Mouse (Mus musculus) liver, embryonic 12.5 days (tissue): ENCODE measurements around the gene Abhd8. TPM values are rescaled to one million over a fixed set of nuclear protein-coding genes. Genes with fewer than 3 reads are reported as not detected.

Experiments used
- ATAC-seq: fragments of 200-750 bp; cut with Nextera tagmentation; 2 replicates; pipeline ENCODE4 v1.8.0; 2017; ENCODE audit warnings: moderate number of reproducible peaks, mild to moderate bottlenecking, moderate library complexity
- H3K27ac ChIP-seq: fragments of 300-500 bp; sonication (generic); 2 replicates; pipeline ENCODE4 v1.5.1; 2016; ENCODE audit warnings: mild to moderate bottlenecking
- H3K27me3 ChIP-seq: fragments of 300-500 bp; sonication (generic); replicated peaks from 2 replicates; pipeline ENCODE4 v1.6.1; 2016; ENCODE audit warnings: mild to moderate bottlenecking, moderate library complexity
- H3K36me3 ChIP-seq: fragments of 300-500 bp; sonication (generic); 2 replicates; pipeline ENCODE4 v1.6.1; 2016; ENCODE audit warnings: mild to moderate bottlenecking, moderate library complexity
- H3K4me1 ChIP-seq: fragments of 300-500 bp; sonication (generic); 2 replicates; pipeline ENCODE4 v1.6.1; 2016
- H3K4me2 ChIP-seq: fragments of 300-500 bp; sonication (generic); 2 replicates; pipeline ENCODE4 v1.6.1; 2016; ENCODE audit warnings: mild to moderate bottlenecking, moderate library complexity
- H3K4me3 ChIP-seq: fragments of 300-500 bp; sonication (generic); 2 replicates; pipeline ENCODE4 v1.5.1; 2016; ENCODE audit warnings: mild to moderate bottlenecking, moderate library complexity
- H3K9ac ChIP-seq: fragments of 300-500 bp; sonication (generic); 2 replicates; pipeline ENCODE4 v1.6.1; 2016; ENCODE audit warnings: mild to moderate bottlenecking, moderate library complexity
- H3K9me3 ChIP-seq: fragments of 300-500 bp; sonication (generic); replicated peaks from 2 replicates; pipeline ENCODE4 v1.6.1; 2016; ENCODE audit warnings: mild to moderate bottlenecking, moderate library complexity
- WGBS: fragments of 180-500 bp; shearing (Covaris S2); methylation state at CpG from one replicate; pipeline ENCODE4 v1.1.7; 2016; ENCODE audit not compliant: insufficient replicate concordance; 5-methylcytosine and 5-hydroxymethylcytosine counted together
- polyA plus RNA-seq: library from polyadenylated mRNA; unstranded; fragments of >200 nt; fragmentation: Nextera tagmentation; extraction: Ambion mirVana; gene quantifications from 2 replicates; pipeline ENCODE4 v1.2.1, GENCODE M21; 2016

The Abhd8 gene
- 16.0 and 17.4 TPM in 2 replicates for polyA plus RNA-seq

DNA sequence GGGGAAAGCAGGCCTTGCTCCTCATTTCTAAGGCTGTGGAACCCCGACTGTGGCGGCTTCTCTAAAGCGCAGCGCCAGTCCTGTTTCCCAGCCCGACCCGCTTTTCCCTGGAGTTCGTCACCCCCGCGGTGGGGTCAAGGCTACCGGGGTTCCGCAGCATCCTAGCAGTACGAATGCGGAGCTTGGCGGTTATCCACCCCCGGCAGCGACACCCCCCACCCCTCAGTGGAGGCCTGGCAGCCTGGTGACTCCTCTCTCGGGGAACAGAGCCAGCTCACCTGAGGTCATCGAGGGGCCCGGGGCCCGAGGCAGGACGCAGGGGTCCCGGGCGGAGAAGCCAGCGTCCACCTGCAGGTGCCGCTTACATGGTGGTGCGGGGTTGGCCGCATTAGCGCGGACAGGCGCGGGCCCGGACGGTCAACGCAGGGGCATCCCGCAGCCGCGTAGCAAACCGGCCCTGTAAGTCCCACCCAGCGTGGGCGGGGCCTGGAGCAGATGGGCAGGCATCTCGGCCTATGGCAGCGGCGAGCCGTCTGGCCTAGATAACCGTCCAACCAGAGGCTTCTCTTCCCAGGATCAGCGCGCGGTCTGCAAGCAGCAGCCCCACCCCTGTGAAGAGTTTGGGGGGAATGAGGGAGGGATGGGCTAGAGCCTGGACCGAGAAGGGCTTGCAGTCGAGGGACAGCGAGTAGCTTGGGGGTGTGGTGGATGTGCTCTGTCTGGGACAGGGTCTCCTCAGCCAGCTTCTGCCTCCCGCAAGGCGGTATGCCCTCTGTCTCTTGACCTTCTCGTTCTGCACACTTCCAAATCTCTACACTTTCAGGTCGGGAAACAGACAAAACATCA is at the start of gene Abhd8:
Gene Abhd8 (minus strand): TSS at position 468 of the 846 bp plus-strand sequence.
- peak; percentile 79 for ATAC-seq
- peaks cover 39% of the 10 kb centered on the region for H3K4me1 ChIP-seq
- peak within 1 kb of the TSS; percentile 97 for H3K4me2 ChIP-seq
- H3K9ac ChIP-seq = peak within 1 kb of the TSS; percentile 86
- whole genome bisulfite sequencing = 3% methylated on average over 55 of the region's 55 CpGs
- H3K9me3 ChIP-seq = no peaks in the 10 kb centered on the region
- H3K4me3 ChIP-seq = peak within 1 kb of the TSS; percentile 84
- peaks cover 10% of the 10 kb centered on the region for H3K27me3 ChIP-seq
- H3K36me3 ChIP-seq = peaks cover 38% of the 10 kb centered on the region
- H3K27ac ChIP-seq = peak within 1 kb of the TSS; percentile 84

DNA sequence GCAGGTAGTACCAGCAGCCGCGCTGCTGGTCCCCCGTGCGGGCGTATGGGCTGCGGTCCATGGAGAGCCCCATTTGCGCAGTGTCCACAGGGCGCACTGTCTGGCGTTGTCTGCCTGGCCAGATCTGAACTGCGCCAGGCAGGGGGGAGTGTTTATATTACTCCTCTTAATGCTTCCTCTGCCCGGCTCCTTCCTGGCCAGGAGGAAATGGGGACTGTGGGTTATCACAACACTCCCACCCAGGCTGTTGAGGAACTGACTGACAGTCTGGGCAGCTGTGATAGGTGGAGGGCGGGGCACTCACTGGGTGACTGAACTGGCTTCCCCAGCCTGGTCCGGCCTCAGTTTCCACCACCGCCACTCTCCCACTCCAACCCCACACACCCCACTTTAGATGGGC is 48.2 kb upstream of the Abhd8 start, which contains the start of gene Plvap:
Gene Plvap (minus strand): TSS at position 109 of the 400 bp plus-strand sequence.
- no peak within 1 kb of the TSS for H3K9ac ChIP-seq
- H3K27ac ChIP-seq = peak within 1 kb of the TSS; percentile 54
- peaks cover 49% of the 10 kb centered on the region for H3K27me3 ChIP-seq
- 8% methylated on average over 14 of the region's 14 CpGs for WGBS
- H3K4me1 ChIP-seq = peaks cover 37% of the 10 kb centered on the region
- H3K36me3 ChIP-seq = no peaks in the 10 kb centered on the region
- peak within 1 kb of the TSS; percentile 67 for H3K4me2 ChIP-seq
- ATAC-seq = peak; percentile 87
- no peaks in the 10 kb centered on the region for H3K9me3 ChIP-seq
- peak within 1 kb of the TSS; percentile 42 for H3K4me3 ChIP-seq

DNA sequence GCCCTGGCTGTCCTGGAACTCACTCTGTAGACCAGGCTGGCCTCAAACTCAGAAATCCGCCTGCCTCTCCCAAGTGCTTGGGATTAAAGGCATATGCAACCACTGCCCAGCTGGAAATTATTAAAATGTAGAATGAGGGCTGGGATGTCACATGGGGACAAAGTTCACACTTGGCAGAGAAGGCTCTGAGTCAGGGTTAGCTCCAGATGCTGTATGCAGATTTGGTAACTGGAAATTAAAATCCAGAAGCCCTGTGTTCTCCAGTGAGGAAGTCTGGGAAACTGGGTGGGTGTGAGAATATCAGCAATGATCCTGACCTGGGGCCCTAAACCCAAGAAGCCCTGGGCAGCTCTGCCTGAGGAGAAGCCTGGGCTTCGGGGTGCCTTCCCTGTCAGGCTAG is 45.9 kb upstream of the Abhd8 start:
- no peaks in the 10 kb centered on the region for H3K9me3 ChIP-seq
- 62% methylated on average over 2 of the region's 2 CpGs for WGBS
- no peak for ATAC-seq
- no peak overlapping the region for H3K9ac ChIP-seq
- peaks cover 37% of the 10 kb centered on the region for H3K4me1 ChIP-seq
- peak overlapping the region; percentile 67; the same call in 1 of the 2 replicates for H3K4me2 ChIP-seq
- no peak overlapping the region for H3K4me3 ChIP-seq
- no peak overlapping the region for H3K27ac ChIP-seq
- H3K27me3 ChIP-seq = peaks cover 68% of the 10 kb centered on the region
- H3K36me3 ChIP-seq = no peaks in the 10 kb centered on the region

DNA sequence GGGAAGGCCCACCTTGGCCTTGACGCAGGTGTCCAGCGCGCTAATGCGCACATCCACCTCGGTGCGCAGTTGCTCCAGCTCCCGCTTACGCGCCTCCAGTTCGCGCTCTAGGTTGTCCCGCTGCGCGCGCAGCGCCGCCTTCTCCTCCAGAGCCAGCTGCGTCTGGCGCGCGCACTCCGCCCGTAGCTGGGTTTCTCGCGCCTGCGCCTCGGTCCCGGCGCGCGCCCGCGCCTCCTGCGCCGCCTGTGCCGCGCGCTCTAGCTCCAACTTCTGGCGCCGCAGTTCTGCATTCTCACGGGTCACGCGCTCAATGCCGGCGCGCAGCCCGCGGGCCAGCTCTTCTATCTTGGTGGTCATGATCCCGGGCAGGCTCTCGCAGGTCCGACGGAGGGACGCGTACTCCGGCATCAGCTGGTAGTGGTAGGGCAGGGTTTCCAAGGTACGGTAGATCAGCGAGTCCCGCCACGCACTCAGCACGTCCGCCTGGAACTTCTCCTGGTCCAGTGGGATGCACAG is 44.2 kb upstream of the Abhd8 start:
- Histone ChIP-seq H3K9ac (0 out of 2 replicates have a peak overlapping the region, but pooled peaks have one; percentile 35), H3K4me1 (peaks cover 31% of the 10 kb centered on the region), H3K9me3 (no peaks in the 10 kb centered on the region), H3K4me2 (peak overlapping the region; percentile 74), H3K36me3 (no peaks in the 10 kb centered on the region), H3K4me3 (peak overlapping the region; percentile 48), H3K27me3 (peaks cover 68% of the 10 kb centered on the region), H3K27ac (no peak overlapping the region)
- ATAC-seq = peak; percentile 32; the same call in 1 of the 2 replicates
- WGBS = 2% methylated on average over 61 of the region's 61 CpGs

DNA sequence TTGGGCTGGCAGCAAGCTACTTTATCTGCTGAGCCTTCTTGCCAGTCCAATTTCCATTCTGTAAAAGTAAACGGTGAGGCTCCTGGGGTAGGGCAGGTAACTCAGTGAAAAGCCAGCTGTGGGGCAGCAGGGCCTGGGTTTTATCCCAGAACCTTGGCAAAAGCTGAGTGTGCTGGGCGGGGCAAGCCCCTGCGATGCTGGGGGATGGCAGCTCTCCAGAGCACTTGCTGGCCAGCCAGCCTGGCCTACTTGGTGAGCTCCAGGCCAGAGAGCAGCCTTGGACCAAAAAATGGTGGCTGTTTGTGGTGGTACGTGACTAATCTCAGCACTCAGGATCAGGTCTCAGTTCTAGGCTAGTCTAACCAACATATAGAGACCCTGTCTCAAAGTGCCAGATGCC is 42.5 kb upstream of the Abhd8 start:
- WGBS = 68% methylated on average over 4 of the region's 4 CpGs
- Histone ChIP-seq H3K4me3 (no peak overlapping the region), H3K9ac (no peak overlapping the region), H3K36me3 (no peaks in the 10 kb centered on the region), H3K4me1 (peaks cover 14% of the 10 kb centered on the region), H3K27ac (no peak overlapping the region), H3K4me2 (no peak overlapping the region), H3K27me3 (peaks cover 61% of the 10 kb centered on the region), H3K9me3 (no peaks in the 10 kb centered on the region)
- ATAC-seq = no peak

DNA sequence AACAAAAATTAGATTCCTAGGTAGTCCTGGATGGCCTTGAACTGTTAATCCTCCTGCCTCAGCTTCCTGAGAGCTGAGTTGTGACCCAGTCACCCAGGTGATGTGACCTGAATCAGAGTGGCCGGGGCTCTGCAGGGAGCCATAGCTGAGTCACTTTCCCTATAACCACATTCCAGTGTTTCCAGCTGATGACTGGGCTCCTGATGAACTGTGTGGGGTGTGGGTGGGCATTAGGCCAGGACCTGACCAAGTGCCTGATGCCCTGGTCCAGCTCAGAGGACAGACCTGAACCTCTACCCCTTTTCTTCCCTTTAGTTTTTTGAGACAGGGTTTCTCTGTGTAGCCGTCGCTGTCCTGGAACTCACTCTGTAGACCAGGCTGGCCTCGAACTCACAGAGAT is 41.9 kb upstream of the Abhd8 start:
- H3K27ac ChIP-seq = no peak overlapping the region
- no peak for ATAC-seq
- H3K4me2 ChIP-seq = no peak overlapping the region
- 79% methylated on average over 4 of the region's 4 CpGs for WGBS
- no peak overlapping the region for H3K9ac ChIP-seq
- H3K36me3 ChIP-seq = no peaks in the 10 kb centered on the region
- H3K27me3 ChIP-seq = peaks cover 56% of the 10 kb centered on the region
- H3K4me3 ChIP-seq = no peak overlapping the region
- peaks cover 16% of the 10 kb centered on the region for H3K4me1 ChIP-seq
- H3K9me3 ChIP-seq = no peaks in the 10 kb centered on the region

DNA sequence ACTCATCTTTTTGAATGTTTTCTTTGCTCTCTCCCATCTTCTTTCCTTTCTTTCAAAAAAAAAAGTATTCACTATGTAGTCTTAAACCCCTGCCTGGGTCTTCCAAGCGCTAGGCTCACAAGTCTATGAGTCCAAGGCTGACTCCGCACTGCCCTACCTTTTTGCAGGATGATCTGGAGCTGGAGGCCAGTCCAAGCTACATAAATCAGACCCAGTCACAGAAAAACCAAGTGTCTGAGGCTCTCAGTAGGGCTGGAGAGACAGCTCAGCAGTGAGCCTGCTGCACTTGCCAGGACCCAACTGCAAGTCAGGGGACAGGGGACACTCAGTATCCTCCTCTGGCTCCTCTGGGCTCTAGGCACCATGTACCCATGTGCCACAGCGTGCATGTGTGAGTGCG is 40.9 kb upstream of the Abhd8 start:
- Histone ChIP-seq H3K9ac (no peak overlapping the region), H3K4me3 (no peak overlapping the region), H3K36me3 (no peaks in the 10 kb centered on the region), H3K9me3 (no peaks in the 10 kb centered on the region), H3K27me3 (peaks cover 46% of the 10 kb centered on the region), H3K4me2 (no peak overlapping the region), H3K4me1 (peaks cover 25% of the 10 kb centered on the region), H3K27ac (no peak overlapping the region)
- WGBS = 83% methylated on average over 4 of the region's 4 CpGs
- no peak for ATAC-seq

DNA sequence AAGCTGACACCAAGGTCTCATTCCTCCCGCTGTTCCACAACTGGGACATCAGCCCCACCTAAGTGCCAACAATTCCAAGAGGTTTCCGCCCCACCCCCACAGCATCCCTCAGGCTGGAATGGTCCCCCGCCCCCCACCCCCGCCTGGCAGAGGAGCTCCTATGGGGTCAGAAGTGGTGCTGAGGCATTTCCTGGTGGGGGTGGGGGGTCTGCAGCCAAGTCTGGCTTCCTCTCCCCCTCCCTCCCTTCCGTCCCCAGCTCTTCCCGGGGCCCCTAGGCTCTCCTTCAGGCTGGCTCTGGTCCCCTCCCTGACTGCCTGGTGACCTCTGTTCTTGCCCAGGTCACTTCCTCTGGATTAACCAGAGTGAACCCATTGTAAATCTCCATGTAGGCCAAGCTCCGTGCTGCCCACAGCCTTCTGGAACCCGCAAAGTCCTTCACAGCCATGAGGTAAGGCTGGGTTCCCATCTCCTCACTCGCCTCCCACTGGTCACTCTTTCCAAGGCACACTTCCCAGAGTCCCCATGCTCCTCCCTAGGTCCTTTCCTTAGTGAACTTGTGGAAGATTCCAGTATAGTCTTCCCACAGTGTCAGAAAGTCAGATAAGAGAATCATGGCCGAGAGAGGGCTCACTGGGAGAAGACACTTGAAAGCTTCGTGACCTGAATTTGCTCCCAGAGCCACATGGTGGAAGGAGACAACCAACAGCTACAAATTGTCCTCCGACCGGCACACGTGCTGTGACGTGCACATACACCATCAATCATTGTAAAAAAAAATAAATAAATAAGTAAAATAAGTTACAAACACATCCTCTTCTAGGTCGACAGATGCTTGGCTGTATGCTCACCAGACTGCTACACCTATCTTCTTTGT is 35.6 kb upstream of the Abhd8 start:
- Histone ChIP-seq H3K4me1 (peaks cover 47% of the 10 kb centered on the region), H3K36me3 (peaks cover 8% of the 10 kb centered on the region), H3K9ac (no peak overlapping the region), H3K9me3 (no peaks in the 10 kb centered on the region), H3K4me3 (no peak overlapping the region), H3K27me3 (0 out of 2 replicates have a peak, but pooled peaks cover 3% of the 10 kb centered on the region), H3K27ac (peak overlapping the region; percentile 54; the same call in 1 of the 2 replicates), H3K4me2 (0 out of 2 replicates have a peak overlapping the region, but pooled peaks have one; percentile 8)
- 0 out of 2 replicates have a peak, but pooled peaks have one; percentile 19 for ATAC-seq
- 40% methylated on average over 15 of the region's 16 CpGs for WGBS

DNA sequence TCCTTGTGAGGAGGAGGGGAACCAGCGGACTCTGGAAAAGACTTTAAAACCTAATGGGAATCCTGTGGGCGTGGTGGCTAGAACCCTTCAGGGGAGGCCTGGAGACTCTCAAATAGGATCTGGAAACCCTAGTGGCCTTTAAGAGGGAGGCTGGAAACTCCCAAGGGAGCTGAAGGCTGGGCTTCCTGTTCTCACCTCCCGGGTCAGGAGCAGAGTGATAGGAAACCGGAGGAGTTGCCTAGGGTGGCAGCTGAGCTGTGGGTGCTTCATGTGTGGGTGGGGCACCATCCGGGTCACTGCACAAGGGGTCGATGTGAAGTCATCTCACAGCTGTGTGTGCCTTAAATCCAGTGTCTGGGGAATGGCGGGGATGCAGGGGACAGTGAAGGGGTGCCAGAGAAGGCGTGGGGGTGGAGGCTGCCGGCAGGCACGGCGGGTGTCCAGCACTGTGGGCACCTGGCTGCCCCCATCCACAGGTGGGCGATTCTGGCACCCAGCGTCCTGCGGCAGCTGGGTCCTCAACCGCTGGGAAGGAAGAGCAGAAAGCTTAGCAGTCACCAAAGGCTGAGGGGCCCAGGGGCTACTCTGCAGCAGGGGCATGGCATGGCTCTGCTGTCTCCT is 34.5 kb upstream of the Abhd8 start:
- H3K36me3 ChIP-seq = peaks cover 17% of the 10 kb centered on the region
- no peak for ATAC-seq
- H3K9ac ChIP-seq = no peak overlapping the region
- 0 out of 2 replicates have a peak, but pooled peaks cover 3% of the 10 kb centered on the region for H3K27me3 ChIP-seq
- no peak overlapping the region for H3K4me3 ChIP-seq
- no peaks in the 10 kb centered on the region for H3K9me3 ChIP-seq
- peaks cover 51% of the 10 kb centered on the region for H3K4me1 ChIP-seq
- peak overlapping the region; percentile 54; the same call in 1 of the 2 replicates for H3K27ac ChIP-seq
- 35% methylated on average over 15 of the region's 15 CpGs for WGBS
- H3K4me2 ChIP-seq = no peak overlapping the region

DNA sequence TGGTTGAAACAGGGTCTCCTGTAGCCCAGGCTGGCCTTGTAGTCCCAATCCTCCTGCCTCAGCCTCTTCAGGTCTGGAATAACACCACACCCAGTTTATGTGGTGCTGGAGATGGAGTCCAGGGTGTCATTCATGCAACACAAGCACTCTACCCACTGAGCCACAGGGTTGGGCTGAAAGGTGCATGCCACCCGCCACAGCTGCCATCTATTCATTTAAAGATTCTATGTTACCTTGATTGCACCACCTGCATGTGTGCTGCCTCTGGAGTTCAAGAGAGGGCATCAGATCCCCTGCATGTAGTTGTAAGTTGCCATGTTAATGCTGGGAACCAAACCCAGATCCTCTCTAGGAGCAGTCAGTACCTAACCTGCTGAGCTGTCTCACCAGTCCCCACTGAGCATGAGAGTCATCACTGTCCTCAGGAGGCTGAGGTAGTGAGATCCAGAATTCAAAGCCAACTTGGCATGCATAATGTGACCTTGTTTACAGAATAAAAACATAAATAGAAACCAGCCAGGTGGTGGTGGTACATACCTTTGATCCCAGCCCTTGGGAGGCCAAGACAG is 33.7 kb upstream of the Abhd8 start:
- Histone ChIP-seq H3K36me3 (peaks cover 25% of the 10 kb centered on the region), H3K4me2 (no peak overlapping the region), H3K9me3 (no peaks in the 10 kb centered on the region), H3K27me3 (0 out of 2 replicates have a peak, but pooled peaks cover 3% of the 10 kb centered on the region), H3K4me3 (no peak overlapping the region), H3K4me1 (peaks cover 54% of the 10 kb centered on the region), H3K9ac (no peak overlapping the region), H3K27ac (no peak overlapping the region)
- ATAC-seq = no peak
- 75% methylated on average over 1 of the region's 1 CpGs for WGBS

DNA sequence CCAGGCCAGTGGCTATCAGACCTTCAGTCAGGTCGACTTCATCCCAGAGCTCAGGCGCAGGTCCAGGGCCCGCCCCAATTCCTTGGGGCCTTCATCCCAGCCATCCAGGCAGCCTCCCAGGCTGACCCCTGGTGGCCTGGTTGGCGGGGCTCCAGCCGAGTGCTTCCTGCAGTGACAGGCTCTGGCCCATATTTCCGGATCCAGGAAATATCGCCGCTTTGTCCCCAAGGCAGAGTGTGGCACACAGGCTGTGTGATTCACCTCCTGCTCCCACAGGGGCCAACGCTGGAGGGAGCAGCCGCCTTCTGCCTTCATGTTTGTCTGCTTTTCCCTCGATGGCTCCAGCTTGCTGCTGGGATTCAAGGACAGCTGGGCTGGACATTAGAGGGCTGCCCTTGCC is 33.0 kb upstream of the Abhd8 start:
- ATAC-seq = no peak
- peaks cover 54% of the 10 kb centered on the region for H3K4me1 ChIP-seq
- H3K27ac ChIP-seq = no peak overlapping the region
- WGBS = 51% methylated on average over 11 of the region's 11 CpGs
- H3K27me3 ChIP-seq = no peaks in the 10 kb centered on the region
- H3K9me3 ChIP-seq = no peaks in the 10 kb centered on the region
- H3K4me2 ChIP-seq = no peak overlapping the region
- H3K9ac ChIP-seq = no peak overlapping the region
- peaks cover 32% of the 10 kb centered on the region for H3K36me3 ChIP-seq
- no peak overlapping the region for H3K4me3 ChIP-seq
